21 mouse cellular contexts compared by ENCODE assay signal in the genomic region with DNA sequence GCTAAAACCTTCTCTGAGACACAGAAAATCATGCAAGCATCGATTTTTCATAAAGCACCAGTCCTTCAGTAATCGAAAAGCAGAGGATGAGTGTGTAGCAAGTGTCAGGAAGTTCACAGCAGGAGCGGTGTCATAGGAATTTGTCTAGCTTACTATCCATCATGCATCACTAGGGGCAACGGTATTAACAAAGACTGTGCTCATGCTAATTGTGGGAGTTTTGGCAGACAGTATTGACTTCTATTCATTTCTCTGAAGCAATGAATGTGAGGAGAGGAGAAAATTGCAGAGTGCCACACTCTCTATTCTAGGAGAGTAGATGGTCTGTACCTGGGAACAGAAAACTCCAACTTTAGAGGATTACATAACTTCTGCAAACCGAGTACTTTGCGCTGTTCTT.
DNase-seq lines count a peak whose midpoint lies in the region; ATAC-seq and TF ChIP-seq lines count a peak whose summit lies in the region.
"Had no signal": no experiment of that assay in that cellular context is flagged by ENCODE, and none has a peak within 500 bp of the region (broad histone marks: within the 10 kb centered on the region; RNA-seq: fewer than 3 reads in every experiment).

No protein-coding gene starts in this region.

- no peaks in the 10 kb centered on the region for H3K9me3 ChIP-seq in forebrain, embryonic 15.5 days
- H3K9me3 ChIP-seq in forebrain, embryonic 12.5 days: no peaks in the 10 kb centered on the region
- no peaks in the 10 kb centered on the region for H3K9me3 ChIP-seq in midbrain, embryonic 12.5 days
- H3K9me3 ChIP-seq in midbrain, embryonic 16.5 days (replicated peaks; ENCODE audit: control insufficient read depth, low read length, poor library complexity, severe bottlenecking): no peaks in the 10 kb centered on the region
- H3K9me3 ChIP-seq in forebrain, postnatal 0 days (ENCODE audit: low read length): no peaks in the 10 kb centered on the region
- H3K9me3 ChIP-seq: heart, embryonic 10.5 days; limb, embryonic 10.5 days; stomach, embryonic 15.5 days had no signal

- H3K4me1 ChIP-seq in forebrain, embryonic 15.5 days: peaks cover 5% of the 10 kb centered on the region
- H3K4me1 ChIP-seq in forebrain, embryonic 12.5 days: peaks cover 5% of the 10 kb centered on the region; the same call in 1 of the 2 replicates
- 0 out of 2 replicates have a peak, but pooled peaks cover 4% of the 10 kb centered on the region for H3K4me1 ChIP-seq in midbrain, embryonic 12.5 days
- H3K4me1 ChIP-seq in midbrain, embryonic 16.5 days (ENCODE audit: control insufficient read depth, insufficient read depth, low read length): no peaks in the 10 kb centered on the region
- no peaks in the 10 kb centered on the region for H3K4me1 ChIP-seq in forebrain, postnatal 0 days (ENCODE audit: insufficient read depth)
- H3K4me1 ChIP-seq: heart, embryonic 10.5 days; limb, embryonic 10.5 days; stomach, embryonic 15.5 days had no signal

- 47% methylated on average over 6 of the region's 6 CpGs for WGBS in forebrain, embryonic 15.5 days
- WGBS in forebrain, embryonic 12.5 days: 67% methylated on average over 6 of the region's 6 CpGs
- WGBS in midbrain, embryonic 12.5 days: 65% methylated on average over 6 of the region's 6 CpGs
- 41% methylated on average over 6 of the region's 6 CpGs for WGBS in midbrain, embryonic 16.5 days
- WGBS in forebrain, postnatal 0 days: 36% methylated on average over 6 of the region's 6 CpGs

- no peak overlapping the region for H3K4me2 ChIP-seq in forebrain, embryonic 15.5 days (replicated peaks)
- no peak overlapping the region for H3K4me2 ChIP-seq in forebrain, embryonic 12.5 days
- no peak overlapping the region for H3K4me2 ChIP-seq in midbrain, embryonic 12.5 days (replicated peaks)
- H3K4me2 ChIP-seq in midbrain, embryonic 16.5 days (ENCODE audit: low read length): no peak overlapping the region
- no peak overlapping the region for H3K4me2 ChIP-seq in forebrain, postnatal 0 days (ENCODE audit: low read depth)
- H3K4me2 ChIP-seq: stomach, embryonic 15.5 days had no signal

- H3K36me3 ChIP-seq in forebrain, embryonic 15.5 days: no peaks in the 10 kb centered on the region
- no peaks in the 10 kb centered on the region for H3K36me3 ChIP-seq in forebrain, embryonic 12.5 days (replicated peaks)
- no peaks in the 10 kb centered on the region for H3K36me3 ChIP-seq in midbrain, embryonic 12.5 days
- H3K36me3 ChIP-seq in midbrain, embryonic 16.5 days (ENCODE audit: control insufficient read depth, insufficient read depth, low read length): no peaks in the 10 kb centered on the region
- H3K36me3 ChIP-seq in forebrain, postnatal 0 days (ENCODE audit: insufficient read depth): no peaks in the 10 kb centered on the region
- H3K36me3 ChIP-seq: heart, embryonic 10.5 days; limb, embryonic 10.5 days; stomach, embryonic 15.5 days had no signal

- peak; percentile 1 for DNase-seq in forebrain, postnatal 0 days
- DNase-seq in adipocyte (ENCODE audit: low spot score): no peak
- DNase-seq in right cerebral cortex, postnatal 25 days: no peak
- DNase-seq: adrenal gland, adult 2 months; cerebellum, adult 9-11 months; heart, postnatal 10 days; kidney, adult 18-20 months; kidney, postnatal 10 days; lung, adult 18-20 months; lung, postnatal 14 days; thymus, adult 18-20 months; thymus, postnatal 4 days had no signal

- ATAC-seq in forebrain, embryonic 15.5 days (replicated peaks): 0 out of 2 replicates have a peak, but pooled peaks have one; percentile 38
- ATAC-seq in forebrain, embryonic 12.5 days (ENCODE audit: low FRiP score): no peak
- ATAC-seq in midbrain, embryonic 12.5 days (ENCODE audit: low FRiP score, low read depth): 0 out of 2 replicates have a peak, but pooled peaks have one; percentile 23
- ATAC-seq in midbrain, embryonic 16.5 days: no peak
- peak; percentile 55; the same call in 1 of the 2 replicates for ATAC-seq in forebrain, postnatal 0 days

- no peaks in the 10 kb centered on the region for H3K27me3 ChIP-seq in forebrain, embryonic 15.5 days
- no peaks in the 10 kb centered on the region for H3K27me3 ChIP-seq in forebrain, embryonic 12.5 days
- no peaks in the 10 kb centered on the region for H3K27me3 ChIP-seq in midbrain, embryonic 12.5 days
- no peaks in the 10 kb centered on the region for H3K27me3 ChIP-seq in midbrain, embryonic 16.5 days (ENCODE audit: control insufficient read depth, insufficient read depth, low read depth, low read length)
- H3K27me3 ChIP-seq in forebrain, postnatal 0 days (ENCODE audit: insufficient read depth, low read length): no peaks in the 10 kb centered on the region
- H3K27me3 ChIP-seq: CH12.LX; stomach, embryonic 15.5 days had no signal

- no peak overlapping the region for H3K4me3 ChIP-seq in forebrain, embryonic 15.5 days
- no peak overlapping the region for H3K4me3 ChIP-seq in forebrain, embryonic 12.5 days (replicated peaks)
- H3K4me3 ChIP-seq in midbrain, embryonic 12.5 days: no peak overlapping the region
- no peak overlapping the region for H3K4me3 ChIP-seq in midbrain, embryonic 16.5 days (ENCODE audit: low read depth, low read length)
- no peak overlapping the region for H3K4me3 ChIP-seq in forebrain, postnatal 0 days (ENCODE audit: low read depth, low read length)
- H3K4me3 ChIP-seq: heart, embryonic 10.5 days; limb, embryonic 10.5 days; myocyte; stomach, embryonic 15.5 days had no signal

- H3K27ac ChIP-seq in forebrain, embryonic 15.5 days (replicated peaks): no peak overlapping the region
- H3K27ac ChIP-seq in forebrain, embryonic 12.5 days: no peak overlapping the region
- no peak overlapping the region for H3K27ac ChIP-seq in midbrain, embryonic 12.5 days (replicated peaks)
- H3K27ac ChIP-seq in midbrain, embryonic 16.5 days (ENCODE audit: low read length): no peak overlapping the region
- no peak overlapping the region for H3K27ac ChIP-seq in forebrain, postnatal 0 days (ENCODE audit: low read depth, low read length)
- H3K27ac ChIP-seq: heart, embryonic 10.5 days; limb, embryonic 10.5 days; stomach, embryonic 15.5 days had no signal

- TF ChIP-seq CTCF in forebrain, postnatal 0 days (IDR thresholded peaks at IDR 0.05; ENCODE audit: low read depth): no peak

- H3K9ac ChIP-seq in forebrain, embryonic 15.5 days (replicated peaks): no peak overlapping the region
- H3K9ac ChIP-seq in forebrain, embryonic 12.5 days: no peak overlapping the region
- no peak overlapping the region for H3K9ac ChIP-seq in midbrain, embryonic 12.5 days (replicated peaks)
- no peak overlapping the region for H3K9ac ChIP-seq in midbrain, embryonic 16.5 days (ENCODE audit: low read depth, low read length)
- H3K9ac ChIP-seq in forebrain, postnatal 0 days: no peak overlapping the region
- H3K9ac ChIP-seq: stomach, embryonic 15.5 days had no signal

Comparison
In these comparisons a context has a peak if more than half of its experiments do, and no peak if none do; other contexts are left out.
1. ATAC-seq: peak in forebrain, embryonic 15.5 days (single experiment), midbrain, embryonic 12.5 days (single experiment) and forebrain, postnatal 0 days (single experiment); none in forebrain, embryonic 12.5 days (single experiment) and midbrain, embryonic 16.5 days (single experiment).